In the genomic region with DNA sequence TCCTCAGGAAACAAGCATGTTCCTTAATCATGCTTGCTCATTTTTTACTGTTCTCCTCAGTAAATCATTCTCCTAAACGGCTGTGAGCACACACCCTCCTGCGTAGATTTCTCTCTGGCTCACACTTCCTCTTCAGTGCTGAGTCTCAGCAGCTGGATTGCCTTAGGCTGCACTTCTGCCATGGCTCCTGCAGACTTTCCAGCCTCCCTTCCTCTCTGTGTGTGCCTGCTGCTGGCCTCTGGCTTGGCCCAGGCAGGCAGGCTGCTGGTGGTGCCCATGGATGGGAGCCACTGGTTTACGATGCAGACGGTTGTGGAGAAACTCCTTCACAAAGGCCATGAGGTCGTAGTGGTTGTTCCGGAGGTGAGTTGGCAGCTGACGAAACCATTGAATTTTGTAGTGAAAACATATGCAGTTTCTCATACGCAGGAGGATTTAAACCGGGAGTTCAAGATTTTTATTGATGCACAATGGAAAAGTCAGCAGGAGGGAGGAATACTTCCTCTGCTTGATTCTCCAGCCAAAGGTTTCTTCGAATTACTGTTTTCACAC, we compare ENCODE assay signal across 8 mouse cellular contexts. TPM values are rescaled to one million over a fixed set of nuclear protein-coding genes. Genes with fewer than 3 reads are reported as not detected.
DNase-seq lines count a peak whose midpoint lies in the region; ATAC-seq lines count a peak whose summit lies in the region.

A gene (plus strand): TSS at position 122 of the 552 bp plus-strand sequence.

- 69% methylated on average over 10 of the region's 10 CpGs for WGBS in hindbrain, embryonic 11.5 days
- WGBS in hindbrain, embryonic 16.5 days, result 77% methylated on average over 10 of the region's 10 CpGs
- WGBS in liver, embryonic 16.5 days (ENCODE audit: insufficient replicate concordance), result 24% methylated on average over 10 of the region's 10 CpGs
- 15% methylated on average over 10 of the region's 10 CpGs for WGBS in stomach, embryonic 15.5 days

- DNase-seq in hindbrain, embryonic 11.5 days (ENCODE audit: low spot score), result peak; percentile 1
- DNase-seq in induced T-regulatory cell, adult 2 months (ENCODE audit: low read depth), result peak; percentile 7
- no peak for DNase-seq in cerebellum, adult 8-10 months
- DNase-seq in right cerebral cortex, postnatal 25 days, result no peak

- H3K27me3 ChIP-seq in hindbrain, embryonic 11.5 days (ENCODE audit: control insufficient read depth, insufficient read depth, low read length), result no peaks in the 10 kb centered on the region
- no peaks in the 10 kb centered on the region for H3K27me3 ChIP-seq in hindbrain, embryonic 16.5 days (replicated peaks; ENCODE audit: control insufficient read depth, insufficient read depth, low read length)
- H3K27me3 ChIP-seq in liver, embryonic 16.5 days (ENCODE audit: control insufficient read depth, insufficient read depth, low read depth, low read length), result no peaks in the 10 kb centered on the region
- no peaks in the 10 kb centered on the region for H3K27me3 ChIP-seq in stomach, embryonic 15.5 days (replicated peaks)

- no peaks in the 10 kb centered on the region for H3K9me3 ChIP-seq in hindbrain, embryonic 11.5 days (ENCODE audit: control insufficient read depth, low read length)
- H3K9me3 ChIP-seq in hindbrain, embryonic 16.5 days (ENCODE audit: control insufficient read depth, low read length), result no peaks in the 10 kb centered on the region
- no peaks in the 10 kb centered on the region for H3K9me3 ChIP-seq in liver, embryonic 16.5 days (replicated peaks; ENCODE audit: control insufficient read depth, low read length)
- H3K9me3 ChIP-seq in stomach, embryonic 15.5 days, result no peaks in the 10 kb centered on the region

- no peak within 1 kb of the TSS for H3K4me3 ChIP-seq in hindbrain, embryonic 11.5 days (ENCODE audit: low read depth, low read length)
- no peak within 1 kb of the TSS for H3K4me3 ChIP-seq in hindbrain, embryonic 16.5 days (ENCODE audit: low read length)
- H3K4me3 ChIP-seq in liver, embryonic 16.5 days (ENCODE audit: low read depth, low read length), result peak within 1 kb of the TSS; percentile 13; the same call in 1 of the 2 replicates
- peak within 1 kb of the TSS; percentile 23; the same call in 1 of the 2 replicates for H3K4me3 ChIP-seq in stomach, embryonic 15.5 days (replicated peaks)

- no peak within 1 kb of the TSS for H3K4me2 ChIP-seq in hindbrain, embryonic 11.5 days (replicated peaks; ENCODE audit: low read depth, low read length)
- H3K4me2 ChIP-seq in hindbrain, embryonic 16.5 days (ENCODE audit: low read length), result no peak within 1 kb of the TSS
- H3K4me2 ChIP-seq in liver, embryonic 16.5 days (ENCODE audit: low read depth, low read length), result 0 out of 2 replicates have a peak within 1 kb of the TSS, but pooled peaks have one; percentile 21
- H3K4me2 ChIP-seq in stomach, embryonic 15.5 days, result peak within 1 kb of the TSS; percentile 45

- no peak within 1 kb of the TSS for H3K27ac ChIP-seq in hindbrain, embryonic 11.5 days (ENCODE audit: low read depth, low read length)
- no peak within 1 kb of the TSS for H3K27ac ChIP-seq in hindbrain, embryonic 16.5 days (ENCODE audit: low read depth, low read length)
- peak within 1 kb of the TSS; percentile 16 for H3K27ac ChIP-seq in liver, embryonic 16.5 days (ENCODE audit: low read length)
- peak within 1 kb of the TSS; percentile 82 for H3K27ac ChIP-seq in stomach, embryonic 15.5 days

- H3K36me3 ChIP-seq in hindbrain, embryonic 11.5 days (ENCODE audit: control insufficient read depth, insufficient read depth, low read length), result no peaks in the 10 kb centered on the region
- no peaks in the 10 kb centered on the region for H3K36me3 ChIP-seq in hindbrain, embryonic 16.5 days (ENCODE audit: control insufficient read depth, insufficient read depth, low read length)
- H3K36me3 ChIP-seq in liver, embryonic 16.5 days (ENCODE audit: control insufficient read depth, insufficient read depth), result no peaks in the 10 kb centered on the region
- no peaks in the 10 kb centered on the region for H3K36me3 ChIP-seq in stomach, embryonic 15.5 days

- no peak for ATAC-seq in hindbrain, embryonic 11.5 days (ENCODE audit: low FRiP score)
- ATAC-seq in hindbrain, embryonic 16.5 days, result no peak
- peak; percentile 79 for ATAC-seq in common myeloid progenitor, adult 5-6 weeks (replicated peaks; ENCODE audit: low read depth, poor library complexity, severe bottlenecking)
- peak; percentile 27; the same call in 1 of the 2 replicates for ATAC-seq in liver, embryonic 16.5 days (ENCODE audit: low read depth)
- ATAC-seq in stomach, embryonic 15.5 days (ENCODE audit: insufficient read depth, low FRiP score, low read depth), result peak; percentile 72; the same call in 1 of the 2 replicates

- no peaks in the 10 kb centered on the region for H3K4me1 ChIP-seq in hindbrain, embryonic 11.5 days (replicated peaks; ENCODE audit: control insufficient read depth, insufficient read depth, low read length)
- no peaks in the 10 kb centered on the region for H3K4me1 ChIP-seq in hindbrain, embryonic 16.5 days (ENCODE audit: control insufficient read depth, insufficient read depth, low read depth, low read length)
- H3K4me1 ChIP-seq in liver, embryonic 16.5 days (ENCODE audit: control insufficient read depth, low read depth, low read length), result no peaks in the 10 kb centered on the region
- peaks cover 4% of the 10 kb centered on the region for H3K4me1 ChIP-seq in stomach, embryonic 15.5 days

- H3K9ac ChIP-seq in hindbrain, embryonic 11.5 days (ENCODE audit: low read depth, low read length), result no peak within 1 kb of the TSS
- H3K9ac ChIP-seq in hindbrain, embryonic 16.5 days (ENCODE audit: low read depth, low read length), result no peak within 1 kb of the TSS
- no peak within 1 kb of the TSS for H3K9ac ChIP-seq in liver, embryonic 16.5 days (ENCODE audit: low read depth, low read length)
- no peak within 1 kb of the TSS for H3K9ac ChIP-seq in stomach, embryonic 15.5 days

RNA-seq across cellular contexts. Expression of the gene that starts here (rescaled TPM):
- polyA plus RNA-seq in hindbrain, embryonic 11.5 days (2014; fragmentation: Nextera tagmentation; extraction: Ambion mirVana), result 1.0 and 1.1 TPM in 2 replicates
- 1.7 and 1.9 TPM in 2 replicates for polyA plus RNA-seq in hindbrain, embryonic 16.5 days (2015; fragmentation: Nextera tagmentation; extraction: Ambion mirVana)
- 20.6 and 22.1 TPM in 2 replicates for total RNA-seq in common myeloid progenitor, adult 5-6 weeks (2017)
- polyA plus RNA-seq in liver, embryonic 16.5 days (2015; fragmentation: Nextera tagmentation; extraction: Ambion mirVana), result 3.0 TPM in 2 replicates
- 12.5 and 19.6 TPM in 2 replicates for polyA plus RNA-seq in stomach, embryonic 15.5 days (2015; fragmentation: Nextera tagmentation; extraction: Ambion mirVana)

Comparison
In these comparisons a context has a peak if more than half of its experiments do, and no peak if none do; other contexts are left out.
1. ATAC-seq: peak in common myeloid progenitor, adult 5-6 weeks (single experiment), liver, embryonic 16.5 days (single experiment) and stomach, embryonic 15.5 days (single experiment); none in hindbrain, embryonic 11.5 days (single experiment) and hindbrain, embryonic 16.5 days (single experiment).
2. DNase-seq: peak in hindbrain, embryonic 11.5 days (single experiment) and induced T-regulatory cell, adult 2 months (single experiment); none in cerebellum, adult 8-10 months (single experiment) and right cerebral cortex, postnatal 25 days (single experiment).
3. H3K27ac ChIP-seq: peak in liver, embryonic 16.5 days (single experiment) and stomach, embryonic 15.5 days (single experiment); none in hindbrain, embryonic 11.5 days (single experiment) and hindbrain, embryonic 16.5 days (single experiment).
4. H3K4me2 ChIP-seq: peak in liver, embryonic 16.5 days (single experiment) and stomach, embryonic 15.5 days (single experiment); none in hindbrain, embryonic 11.5 days (single experiment) and hindbrain, embryonic 16.5 days (single experiment).
5. H3K4me3 ChIP-seq: peak in liver, embryonic 16.5 days (single experiment) and stomach, embryonic 15.5 days (single experiment); none in hindbrain, embryonic 11.5 days (single experiment) and hindbrain, embryonic 16.5 days (single experiment).